Mouse (Mus musculus) embryo, embryonic 10.5 days (tissue): Measurements from ENCODE around the gene Wdtc1.

Experiments used
- DNase-seq: peaks from one replicate; pipeline ENCODE4 v3.0.0-alpha.2; 2015; ENCODE audit warnings: low spot score

Gene Wdtc1

GRCm38 (mm10) chr4:133319667-133320066 lies 33.6 kb downstream of the Wdtc1 start:
- DNase-seq = no peak

- DNase-seq = no peak
Measured at GRCm38 (mm10) chr4:133315991-133316390, 37.3 kb downstream of the Wdtc1 start.

GRCm38 (mm10) chr4:133314896-133315295 lies 38.4 kb downstream of the Wdtc1 start:
- no peak for DNase-seq

- peak; percentile 90 for DNase-seq
Measured at GRCm38 (mm10) chr4:133309948-133310347, 43.3 kb downstream of the Wdtc1 start.

GRCm38 (mm10) chr4:133307331-133307730 lies 46.0 kb downstream of the Wdtc1 start:
- peak; percentile 72 for DNase-seq

- DNase-seq = no peak
Measured at GRCm38 (mm10) chr4:133305825-133306224, 47.5 kb downstream of the Wdtc1 start.

GRCm38 (mm10) chr4:133304770-133305169 lies 48.5 kb downstream of the Wdtc1 start:
- DNase-seq = no peak

- DNase-seq = no peak
Measured at GRCm38 (mm10) chr4:133302668-133303067, 50.6 kb downstream of the Wdtc1 start.

- DNase-seq = peak; percentile 88
Measured at GRCm38 (mm10) chr4:133301802-133302201, 51.5 kb downstream of the Wdtc1 start.

- DNase-seq = no peak
Measured at GRCm38 (mm10) chr4:133300421-133300820, 52.9 kb downstream of the Wdtc1 start.

GRCm38 (mm10) chr4:133299701-133300100 lies 53.6 kb downstream of the Wdtc1 start:
- no peak for DNase-seq

- DNase-seq = peak; percentile 24
Measured at GRCm38 (mm10) chr4:133298516-133299365, 54.5 kb downstream of the Wdtc1 start.

- peak; percentile 91 for DNase-seq
Measured at GRCm38 (mm10) chr4:133297801-133298238, 55.5 kb downstream of the Wdtc1 start.

- DNase-seq = no peak
Measured at GRCm38 (mm10) chr4:133297360-133297759, 55.9 kb downstream of the Wdtc1 start.

- no peak for DNase-seq
Measured at GRCm38 (mm10) chr4:133294084-133294483, 59.2 kb downstream of the Wdtc1 start.

GRCm38 (mm10) chr4:133292901-133293843 lies 60.1 kb downstream of the Wdtc1 start:
- DNase-seq = peak; percentile 58

GRCm38 (mm10) chr4:133292405-133292804 lies 60.9 kb downstream of the Wdtc1 start:
- peak; percentile 21 for DNase-seq

- DNase-seq = no peak
Measured at GRCm38 (mm10) chr4:133291255-133291654, 62.0 kb downstream of the Wdtc1 start.

GRCm38 (mm10) chr4:133286476-133287077 lies 66.7 kb downstream of the Wdtc1 start:
- DNase-seq = no peak

- DNase-seq = no peak
Measured at GRCm38 (mm10) chr4:133285950-133286349, 67.3 kb downstream of the Wdtc1 start.

GRCm38 (mm10) chr4:133285299-133285698 lies 68.0 kb downstream of the Wdtc1 start:
- no peak for DNase-seq

GRCm38 (mm10) chr4:133282656-133283055 lies 70.6 kb downstream of the Wdtc1 start:
- DNase-seq = peak; percentile 59
